Mouse (Mus musculus): Measurements from ENCODE around the gene Ttl.

Ttl gene

GRCm38 (mm10) chr2:129065437-129066282, at the start of gene Ttl:
Gene Ttl (plus strand): TSS chr2:129065942.
- DNase-seq (ENCODE audit: low spot score): peak; percentile 68

- no peak for DNase-seq (ENCODE audit: low spot score)
These were observed 45.6 kb upstream of the Ttl start for GRCm38 (mm10) chr2:129020106-129020505.

- no peak for DNase-seq (ENCODE audit: low spot score)
These were observed 40.9 kb upstream of the Ttl start for GRCm38 (mm10) chr2:129024820-129025219.

GRCm38 (mm10) chr2:129035381-129035780, 30.4 kb upstream of the Ttl start:
- DNase-seq (ENCODE audit: low spot score): no peak

- DNase-seq (ENCODE audit: low spot score): no peak
These were observed 27.3 kb upstream of the Ttl start for GRCm38 (mm10) chr2:129038426-129038936.

GRCm38 (mm10) chr2:129038937-129039631, 26.7 kb upstream of the Ttl start:
- DNase-seq (ENCODE audit: low spot score): no peak

- no peak for DNase-seq (ENCODE audit: low spot score)
These were observed 25.2 kb upstream of the Ttl start for GRCm38 (mm10) chr2:129040567-129040966.

GRCm38 (mm10) chr2:129046172-129046845, 19.4 kb upstream of the Ttl start:
- no peak for DNase-seq (ENCODE audit: low spot score)

GRCm38 (mm10) chr2:129046846-129047196, 18.9 kb upstream of the Ttl start:
- DNase-seq (ENCODE audit: low spot score): no peak

GRCm38 (mm10) chr2:129047811-129048210, 17.9 kb upstream of the Ttl start, which contains the start of gene Vinac1:
Gene Vinac1 (minus strand): TSS chr2:129048172.
- DNase-seq (ENCODE audit: low spot score): no peak

GRCm38 (mm10) chr2:129052451-129052983, 13.2 kb upstream of the Ttl start:
- DNase-seq (ENCODE audit: low spot score): no peak

- DNase-seq (ENCODE audit: low spot score): no peak
These were observed 10.0 kb upstream of the Ttl start for GRCm38 (mm10) chr2:129055741-129056140.

GRCm38 (mm10) chr2:129056597-129056996, 9.1 kb upstream of the Ttl start:
- DNase-seq (ENCODE audit: low spot score): no peak

GRCm38 (mm10) chr2:129057256-129057655, 8.5 kb upstream of the Ttl start:
- no peak for DNase-seq (ENCODE audit: low spot score)

GRCm38 (mm10) chr2:129057920-129058361, 7.8 kb upstream of the Ttl start:
- DNase-seq (ENCODE audit: low spot score): no peak

GRCm38 (mm10) chr2:129061456-129062059, 4.2 kb upstream of the Ttl start:
- no peak for DNase-seq (ENCODE audit: low spot score)

GRCm38 (mm10) chr2:129066326-129066725, 584 bp downstream of the Ttl start:
- DNase-seq (ENCODE audit: low spot score): peak; percentile 26

- no peak for DNase-seq (ENCODE audit: low spot score)
These were observed 4.6 kb downstream of the Ttl start for GRCm38 (mm10) chr2:129070296-129070695.

- DNase-seq (ENCODE audit: low spot score): no peak
These were observed 12.6 kb downstream of the Ttl start for GRCm38 (mm10) chr2:129078313-129078712.

GRCm38 (mm10) chr2:129079194-129079593, 13.5 kb downstream of the Ttl start:
- DNase-seq (ENCODE audit: low spot score): no peak

- DNase-seq (ENCODE audit: low spot score): no peak
These were observed 15.4 kb downstream of the Ttl start for GRCm38 (mm10) chr2:129081097-129081496.

GRCm38 (mm10) chr2:129083514-129083913, 17.8 kb downstream of the Ttl start:
- DNase-seq (ENCODE audit: low spot score): no peak

All from ovary, postnatal 10 days (tissue).